Mouse (Mus musculus): ENCODE measurements around the gene Arhgdib.

Arhgdib gene

DNA sequence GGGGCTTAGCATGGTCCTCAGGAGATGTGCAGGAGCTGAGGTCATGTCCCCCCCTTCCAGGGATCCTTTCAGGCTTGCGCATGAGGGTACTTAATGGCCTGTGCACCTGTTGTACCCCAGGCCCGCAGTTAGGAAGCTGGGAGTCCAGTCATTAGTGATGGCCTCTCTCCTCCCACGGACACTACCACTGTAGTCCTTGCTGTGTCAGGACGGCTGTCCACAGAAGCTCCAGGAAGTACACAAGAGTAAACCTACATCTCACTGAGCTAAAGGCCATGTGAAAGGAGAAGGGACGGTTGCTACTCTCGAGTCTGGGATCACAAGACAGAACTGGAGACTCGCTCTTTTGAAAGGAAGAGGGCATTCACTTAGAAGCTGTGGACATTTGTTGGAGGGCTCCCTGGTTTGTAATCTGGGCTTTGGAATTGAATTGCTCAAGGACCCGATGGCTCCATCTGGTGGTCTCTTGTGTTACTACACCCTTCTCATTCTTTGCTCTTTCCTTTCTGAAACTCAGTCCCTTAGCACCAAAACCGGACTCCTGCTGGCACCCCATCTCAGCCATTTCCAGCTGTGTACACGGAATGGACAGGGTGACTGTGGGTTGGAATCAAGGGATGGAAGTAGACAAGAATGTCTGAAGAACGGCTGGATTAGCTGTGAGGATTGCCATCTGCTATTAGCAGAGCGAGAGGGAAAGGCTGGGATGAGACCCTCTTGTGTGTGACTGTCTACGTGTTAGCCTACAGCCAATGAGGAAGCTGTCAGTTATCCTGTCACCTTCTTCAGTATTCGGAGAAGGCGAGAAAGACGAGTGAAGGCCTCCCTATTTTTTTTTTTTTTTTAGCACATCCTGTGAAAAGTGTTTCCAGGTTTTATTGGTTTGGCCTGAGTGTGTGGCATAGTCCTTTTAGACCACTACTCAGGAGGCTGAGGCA, 21.1 kb downstream of the Arhgdib start:
- WGBS = 33% methylated on average over 16 of the region's 16 CpGs

- 53% methylated on average over 2 of the region's 2 CpGs for WGBS
These were observed 23.8 kb downstream of the Arhgdib start for GRCm38 (mm10) chr6:136917885-136918284.

GRCm38 (mm10) chr6:136915721-136916395, 25.8 kb downstream of the Arhgdib start:
- WGBS = 92% methylated on average over 8 of the region's 8 CpGs

- WGBS = 95% methylated on average over 6 of the region's 6 CpGs
These were observed 27.5 kb downstream of the Arhgdib start for GRCm38 (mm10) chr6:136914234-136914633.

DNA sequence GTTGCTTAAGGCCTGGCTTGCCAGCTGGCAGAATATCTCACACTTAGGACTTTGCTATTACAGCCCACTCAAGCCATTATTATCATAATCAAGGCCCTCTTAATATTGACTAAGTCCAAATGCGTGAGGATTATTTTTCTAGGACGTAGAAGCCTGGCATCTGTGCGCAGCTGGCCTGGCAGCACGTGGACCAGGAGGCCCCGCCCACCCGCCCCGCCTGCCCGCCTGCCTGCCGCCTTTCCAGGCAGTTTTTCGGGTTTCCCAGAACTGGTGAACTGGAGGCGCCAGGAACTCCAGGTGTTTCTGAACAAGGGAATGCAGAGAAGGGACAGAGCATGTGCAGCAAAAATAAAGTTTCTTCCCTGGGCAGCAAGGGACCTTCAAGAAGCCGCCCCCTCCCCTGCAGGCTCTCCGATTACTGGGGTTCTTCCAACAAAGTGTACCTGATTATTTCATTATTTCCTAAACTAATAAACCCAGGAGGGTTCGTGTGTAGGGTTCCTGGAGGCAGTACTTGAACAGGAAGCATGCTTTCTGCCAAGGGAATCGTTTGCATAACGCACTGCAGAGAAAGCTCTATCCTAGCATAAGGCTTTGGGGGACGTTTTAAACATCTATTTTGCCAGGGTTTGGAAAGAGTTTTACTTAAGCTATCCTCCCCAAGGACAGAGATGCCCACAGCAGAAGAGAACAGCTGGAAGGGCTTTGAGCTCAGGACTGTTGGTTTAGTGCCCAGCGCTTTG, 28.1 kb downstream of the Arhgdib start:
- WGBS = 11% methylated on average over 18 of the region's 18 CpGs

- 60% methylated on average over 1 of the region's 2 CpGs for WGBS
These were observed 28.9 kb downstream of the Arhgdib start for GRCm38 (mm10) chr6:136912751-136913265.

GRCm38 (mm10) chr6:136910247-136910890, 31.3 kb downstream of the Arhgdib start:
- 73% methylated on average over 9 of the region's 9 CpGs for WGBS

DNA sequence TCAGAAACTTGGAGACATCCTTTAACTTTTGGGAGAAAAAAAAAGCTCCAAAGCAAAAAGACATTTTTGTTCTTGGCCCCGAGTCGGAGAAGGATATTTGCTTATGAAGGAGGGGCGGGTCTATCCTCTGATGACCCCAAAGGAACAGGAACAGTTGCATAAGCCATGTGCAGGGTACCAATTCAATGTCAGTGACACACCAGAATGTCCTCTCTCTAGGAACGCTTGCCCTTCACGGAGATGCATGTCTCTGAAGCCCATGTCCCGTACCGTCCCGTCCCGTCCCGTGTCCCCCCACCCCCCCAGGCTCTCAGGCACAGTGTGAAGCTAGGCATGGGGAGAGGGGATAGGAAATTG, 34.8 kb downstream of the Arhgdib start:
- WGBS = 58% methylated on average over 10 of the region's 10 CpGs

DNA sequence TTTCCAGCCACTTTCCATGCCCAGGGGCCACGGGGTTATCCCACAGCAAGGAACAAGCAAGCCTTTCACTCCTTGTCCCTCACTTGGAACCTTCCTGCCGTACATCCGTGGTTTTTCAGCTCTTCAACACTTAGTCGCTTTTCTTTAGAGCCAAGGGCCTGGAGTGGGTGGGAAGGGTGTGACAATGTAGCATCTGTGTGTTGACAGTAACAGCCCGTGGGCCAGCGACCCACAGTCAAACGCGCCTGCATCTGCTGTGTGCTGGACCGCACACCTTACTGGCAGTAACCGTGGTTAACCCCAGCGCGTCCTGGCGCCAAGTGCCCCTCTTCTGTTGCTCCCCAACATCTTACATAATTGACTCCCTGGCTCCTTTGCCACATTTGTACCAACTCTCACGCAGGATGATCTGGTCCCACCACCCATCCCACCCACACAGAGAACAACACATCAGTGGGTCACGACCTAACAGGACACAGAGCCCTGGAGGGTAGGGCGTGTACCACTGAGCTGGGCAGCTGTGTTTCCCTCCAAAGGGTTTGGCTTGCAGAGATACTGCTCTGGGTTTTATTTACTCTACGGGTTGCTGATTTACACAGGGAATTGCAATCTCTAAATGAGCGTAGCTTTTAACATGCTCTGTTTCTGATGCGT, 35.3 kb downstream of the Arhgdib start:
- WGBS = 51% methylated on average over 19 of the region's 19 CpGs

DNA sequence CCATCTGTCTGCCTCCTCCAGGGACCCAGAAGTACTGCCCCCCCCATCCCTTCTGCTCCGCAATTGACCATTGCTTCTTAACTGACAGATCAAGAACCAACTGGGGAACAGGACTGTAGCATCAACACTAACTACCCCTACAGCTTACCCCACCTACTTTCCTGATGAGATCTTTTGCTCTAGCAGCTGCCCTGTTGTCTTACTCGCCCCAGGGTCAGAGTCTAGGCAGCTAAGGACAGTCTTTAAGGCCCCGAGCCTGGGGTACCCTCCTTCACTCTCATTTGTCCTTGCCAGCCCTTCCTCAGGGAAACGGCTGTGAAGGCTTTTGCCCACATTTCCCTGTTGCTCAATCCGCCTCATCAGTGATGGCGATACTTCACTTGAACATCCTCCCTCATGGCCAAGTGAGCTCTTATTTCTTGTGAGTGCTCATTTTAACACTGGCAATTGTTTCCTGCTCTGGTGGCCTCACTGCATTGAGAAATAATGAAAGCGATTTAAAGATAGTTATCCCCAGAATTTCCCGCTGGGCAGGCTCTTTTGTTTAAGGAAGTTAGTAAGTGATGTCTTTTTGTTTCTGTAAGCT, 37.7 kb downstream of the Arhgdib start:
- 75% methylated on average over 8 of the region's 8 CpGs for WGBS

DNA sequence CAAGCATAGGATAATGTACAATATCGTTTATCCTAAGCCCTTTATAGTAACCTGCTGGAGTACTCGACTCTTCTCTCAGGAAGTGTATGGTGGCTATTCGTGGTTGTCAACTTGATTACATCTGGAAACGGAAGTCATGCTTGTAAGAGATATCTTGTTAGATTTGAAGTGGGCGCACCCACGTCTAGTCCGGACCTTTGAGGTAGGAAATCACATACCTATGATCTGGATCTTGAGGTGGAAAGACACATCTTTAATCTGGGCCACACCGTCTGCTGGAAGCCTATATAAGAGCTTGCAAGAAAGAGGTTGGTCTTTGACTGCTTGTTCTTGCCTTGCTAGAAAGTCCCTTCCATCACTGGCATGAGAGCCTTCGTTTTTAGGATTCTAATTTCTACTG, 39.2 kb downstream of the Arhgdib start:
- 93% methylated on average over 9 of the region's 9 CpGs for WGBS

DNA sequence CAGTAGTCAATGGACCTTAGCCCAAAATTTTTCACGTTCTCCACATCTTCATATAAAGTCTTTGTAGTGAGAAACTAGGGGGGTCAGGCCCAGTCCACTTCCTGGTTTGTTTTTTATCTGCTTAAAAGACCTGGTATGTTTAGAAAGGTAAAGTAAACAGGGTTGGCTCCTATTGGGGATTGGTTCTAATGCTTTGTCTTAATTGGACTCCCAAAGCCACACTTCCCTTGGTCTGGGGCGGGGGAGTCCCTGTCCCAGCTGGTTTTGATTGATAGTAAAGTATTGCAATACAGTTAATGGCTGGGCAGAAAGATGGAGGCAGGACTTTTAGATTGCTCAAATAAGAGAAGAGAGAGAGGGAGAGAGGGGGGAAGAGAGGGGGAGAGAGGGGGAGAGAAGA, 40.7 kb downstream of the Arhgdib start:
- 83% methylated on average over 2 of the region's 2 CpGs for WGBS

DNA sequence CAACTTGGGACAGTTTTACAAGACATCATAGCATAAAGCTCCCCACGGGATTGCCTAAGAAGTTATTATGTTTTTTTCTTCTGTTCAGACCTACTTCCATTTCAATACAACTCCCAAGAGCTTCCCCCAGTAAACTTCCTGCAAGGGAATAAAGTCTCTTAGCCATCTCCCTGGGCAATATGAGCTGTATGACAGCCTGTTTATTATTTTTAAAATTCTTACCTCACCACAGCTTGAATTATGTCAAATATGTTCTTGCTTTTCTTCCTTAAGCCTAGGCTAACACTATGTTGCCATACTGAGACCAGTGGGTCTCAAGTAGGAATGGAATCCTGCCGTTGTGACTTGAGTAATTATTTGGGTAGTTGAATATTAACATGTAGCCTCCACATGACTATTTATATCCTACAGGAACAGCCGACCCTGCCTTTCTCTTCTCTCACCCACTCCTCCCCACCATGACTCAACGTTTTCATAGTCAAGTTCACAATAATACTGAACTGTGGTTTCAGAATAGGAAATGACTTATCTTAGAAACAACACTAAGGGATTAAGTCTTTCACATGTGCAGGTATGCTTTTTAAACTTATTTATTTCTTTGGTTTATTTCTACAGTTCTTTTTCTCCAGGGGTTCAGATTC, 41.2 kb downstream of the Arhgdib start:
- 57% methylated on average over 4 of the region's 4 CpGs for WGBS

GRCm38 (mm10) chr6:136898954-136899353, 42.7 kb downstream of the Arhgdib start:
- 92% methylated on average over 2 of the region's 2 CpGs for WGBS

DNA sequence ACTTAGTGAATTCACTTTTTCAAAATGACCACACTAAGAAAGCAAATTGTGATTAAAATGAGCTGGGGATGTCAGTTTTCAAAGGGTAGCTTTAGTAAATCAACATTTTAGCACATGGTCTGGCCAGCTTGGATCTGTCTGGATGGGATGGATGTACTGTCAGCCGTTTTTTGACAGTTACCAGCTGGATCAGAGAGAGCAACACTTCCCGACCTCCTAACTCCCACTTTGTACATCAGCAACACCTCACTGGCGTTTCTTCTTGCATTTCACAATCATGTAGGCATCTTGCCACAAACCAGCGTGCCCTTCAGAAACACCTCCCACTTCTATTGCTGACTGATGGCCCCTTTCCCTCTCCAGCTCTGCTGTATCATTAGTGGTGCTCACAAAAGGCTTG, 43.5 kb downstream of the Arhgdib start:
- 56% methylated on average over 4 of the region's 4 CpGs for WGBS

DNA sequence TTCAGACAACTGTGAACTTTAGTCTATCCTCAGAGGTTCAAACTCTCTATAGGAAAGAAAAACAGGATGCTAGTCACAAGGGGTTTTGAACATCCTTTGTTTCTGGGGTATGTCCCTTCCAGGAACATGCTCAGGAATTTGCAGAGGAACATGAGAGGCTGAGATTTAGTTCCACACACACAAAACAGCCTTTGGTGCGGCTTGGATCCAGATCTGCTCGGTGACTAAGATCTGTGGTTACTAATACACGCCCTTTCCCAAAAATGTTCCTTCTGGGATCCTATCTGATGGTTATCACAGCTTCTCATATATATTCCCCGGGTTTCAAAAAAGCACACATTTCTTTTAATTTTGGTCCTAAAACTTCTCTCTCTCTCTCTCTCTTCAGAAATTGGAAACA, 43.9 kb downstream of the Arhgdib start:
- WGBS = 54% methylated on average over 4 of the region's 4 CpGs

DNA sequence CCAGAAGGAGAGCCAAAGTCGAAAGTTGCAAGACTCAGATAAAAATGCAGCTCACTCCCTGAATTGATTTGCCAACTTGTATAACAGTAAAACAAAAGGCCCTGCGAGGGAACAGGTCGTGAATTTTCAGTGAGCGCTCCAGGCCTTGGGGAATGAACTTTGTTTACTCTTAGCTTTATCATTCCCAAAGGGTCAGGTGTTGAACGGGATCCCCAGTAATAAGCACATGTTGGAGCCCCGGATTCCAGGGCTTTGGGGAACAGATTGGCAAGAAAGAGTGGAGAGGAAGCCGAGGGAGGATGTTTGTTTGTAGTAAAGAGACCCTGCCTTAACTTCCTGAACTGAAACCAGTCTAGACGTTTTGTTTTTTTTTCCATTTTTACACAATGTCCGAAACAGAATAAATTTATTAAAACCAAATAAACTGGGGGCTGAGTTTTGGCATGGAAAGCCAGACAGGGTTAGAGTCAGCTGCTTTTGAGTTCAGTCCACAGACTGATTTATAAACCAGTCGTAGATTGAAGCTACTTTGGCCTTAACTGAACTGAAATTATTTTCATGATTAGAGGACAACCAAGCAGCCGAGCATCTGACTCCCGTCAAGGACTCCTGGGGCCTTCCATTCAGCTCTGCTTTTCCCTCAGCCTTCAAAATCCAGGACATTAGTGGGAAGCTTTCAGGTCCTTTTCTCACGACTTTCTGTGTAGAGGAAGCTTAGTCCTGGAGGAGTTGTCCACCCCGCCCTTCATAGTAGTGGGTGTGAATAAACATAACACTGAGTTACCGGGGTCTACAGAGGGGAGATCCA, 47.0 kb downstream of the Arhgdib start:
- 63% methylated on average over 15 of the region's 15 CpGs for WGBS

GRCm38 (mm10) chr6:136892002-136892401, 49.7 kb downstream of the Arhgdib start:
- 81% methylated on average over 2 of the region's 2 CpGs for WGBS

GRCm38 (mm10) chr6:136889554-136889953, 52.1 kb downstream of the Arhgdib start:
- WGBS = 58% methylated on average over 6 of the region's 6 CpGs

Data from cerebral cortex, adult 2 months (tissue).